Mouse (Mus musculus) adrenal gland, postnatal 36 days (tissue): ENCODE data around the gene Cfap46. TPM values are rescaled to one million over a fixed set of nuclear protein-coding genes. Genes with fewer than 3 reads are reported as not detected.
"Not testable (repeated sequence)": the region's sequence is repeated elsewhere in the genome, so short reads cannot be mapped to it uniquely, and the experiment has no call there.

Experiments
- DNase-seq, 2 experiments: peaks; one replicate each; pipeline ENCODE4 v3.0.0; 2021; ENCODE audit warnings: mixed read lengths in 1 of 2
- total RNA-seq, 2 experiments: library from RNA; stranded (reverse); gene quantifications; 2 replicates each; pipeline ENCODE4 v1.2.3; 2021

Cfap46 gene
- total RNA-seq, 2 experiments from 2014 or later = 0.33 to 0.79 TPM

GRCm38 (mm10) chr7:139663318-139663717 is 20.3 kb downstream of the Cfap46 start:
- DNase-seq = peak in 1 of 2 experiments; percentile 8

DNA sequence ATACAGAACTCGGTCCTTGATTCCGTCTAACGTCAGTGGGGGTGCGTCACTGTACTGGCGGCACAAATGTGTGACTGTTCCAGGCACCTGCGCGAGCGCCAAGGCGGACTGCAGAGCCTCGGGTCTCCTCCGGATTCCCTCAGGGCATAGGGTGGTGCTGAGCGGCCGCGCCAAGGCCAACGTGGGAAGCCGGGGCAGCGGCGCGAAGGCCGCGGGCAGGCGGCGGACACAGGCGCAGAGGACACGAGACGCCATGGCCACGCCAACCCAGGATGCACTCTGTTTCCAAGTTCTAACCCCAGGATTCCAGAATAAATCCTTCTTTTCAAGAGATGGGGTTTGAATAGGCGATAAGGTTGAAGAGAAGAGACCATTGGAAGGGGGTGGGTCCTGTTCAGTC is 23.7 kb downstream of the Cfap46 start:
- not testable (repeated sequence) for DNase-seq

DNA sequence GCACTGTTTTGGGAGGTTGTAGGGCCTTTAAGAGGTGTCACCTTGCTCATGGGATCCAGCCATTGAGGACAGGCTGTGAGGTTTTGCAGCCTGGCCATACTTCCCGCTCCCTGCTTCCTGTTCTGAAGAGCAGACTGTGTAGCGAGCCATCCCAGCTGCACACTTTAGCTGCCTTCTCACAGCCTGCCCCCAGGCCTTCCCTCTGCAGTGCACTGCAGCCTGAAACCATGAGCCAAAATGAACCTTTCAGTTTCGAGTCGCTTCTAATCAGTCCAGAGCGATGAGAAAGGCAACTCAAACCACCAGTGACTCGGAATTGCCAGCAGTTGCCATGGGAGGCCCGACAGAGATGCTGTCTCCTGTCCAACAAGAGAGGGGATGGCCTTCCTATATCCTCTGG is 33.9 kb downstream of the Cfap46 start:
- no peak for DNase-seq

GRCm38 (mm10) chr7:139648107-139648824 is 35.4 kb downstream of the Cfap46 start:
- DNase-seq = peak; percentile 91 to 95

DNA sequence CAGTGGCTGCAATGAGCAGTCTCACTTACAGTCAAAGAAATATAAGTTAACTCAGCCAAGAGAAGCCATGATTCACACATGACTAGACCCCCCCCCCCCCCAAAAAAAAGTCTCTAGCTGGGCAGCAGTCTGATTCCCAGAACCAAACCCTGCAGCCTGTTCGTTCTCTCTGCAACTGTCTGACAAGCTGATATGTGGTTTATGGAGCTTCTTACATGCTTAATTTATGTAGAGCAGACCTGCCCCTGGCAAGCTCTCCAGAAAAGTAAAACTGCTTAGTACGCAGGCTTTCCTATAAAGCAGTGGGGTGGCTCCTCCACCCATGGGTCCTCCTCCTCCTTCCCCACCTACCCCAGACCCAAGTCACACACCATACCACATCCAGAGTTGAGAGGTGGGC is 50.2 kb downstream of the Cfap46 start:
- no peak for DNase-seq

DNA sequence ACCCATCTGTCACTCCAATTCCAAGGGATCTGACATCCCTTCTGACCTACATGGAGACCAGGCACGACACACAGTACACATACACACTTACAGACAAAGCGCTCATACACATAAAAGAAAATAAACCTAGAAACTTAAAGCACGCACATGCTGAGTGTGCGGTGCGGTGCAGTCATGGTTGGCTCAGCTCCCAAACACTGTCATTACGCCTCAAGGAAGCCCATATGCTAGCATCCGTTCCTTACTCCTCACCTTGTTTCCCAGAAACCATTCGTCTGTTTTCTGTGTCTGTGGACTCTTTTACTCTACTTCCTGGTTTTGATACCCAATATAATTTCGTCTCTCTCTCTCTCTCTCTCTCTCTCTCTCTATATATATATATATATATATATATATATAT is 58.5 kb downstream of the Cfap46 start:
- no peak for DNase-seq

DNA sequence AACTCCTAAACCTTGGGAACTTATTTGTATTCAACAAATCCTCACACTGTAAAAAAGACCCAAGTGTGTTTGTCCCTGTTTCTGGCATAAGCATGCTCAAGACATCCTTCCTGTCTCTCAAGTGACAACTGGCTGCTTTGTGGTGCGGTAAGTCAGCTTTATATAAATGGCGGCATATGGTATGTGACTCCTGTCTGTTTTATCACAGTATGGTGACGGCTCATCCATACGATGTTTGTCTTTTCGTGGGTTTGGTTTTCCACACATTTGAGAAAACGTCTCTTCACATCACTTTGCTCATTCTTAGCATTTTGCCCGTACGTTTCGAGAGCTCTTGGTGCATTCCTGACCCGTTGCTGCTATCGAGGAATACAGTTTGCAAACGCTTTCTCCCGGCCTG is 61.0 kb downstream of the Cfap46 start:
- DNase-seq = no peak

DNA sequence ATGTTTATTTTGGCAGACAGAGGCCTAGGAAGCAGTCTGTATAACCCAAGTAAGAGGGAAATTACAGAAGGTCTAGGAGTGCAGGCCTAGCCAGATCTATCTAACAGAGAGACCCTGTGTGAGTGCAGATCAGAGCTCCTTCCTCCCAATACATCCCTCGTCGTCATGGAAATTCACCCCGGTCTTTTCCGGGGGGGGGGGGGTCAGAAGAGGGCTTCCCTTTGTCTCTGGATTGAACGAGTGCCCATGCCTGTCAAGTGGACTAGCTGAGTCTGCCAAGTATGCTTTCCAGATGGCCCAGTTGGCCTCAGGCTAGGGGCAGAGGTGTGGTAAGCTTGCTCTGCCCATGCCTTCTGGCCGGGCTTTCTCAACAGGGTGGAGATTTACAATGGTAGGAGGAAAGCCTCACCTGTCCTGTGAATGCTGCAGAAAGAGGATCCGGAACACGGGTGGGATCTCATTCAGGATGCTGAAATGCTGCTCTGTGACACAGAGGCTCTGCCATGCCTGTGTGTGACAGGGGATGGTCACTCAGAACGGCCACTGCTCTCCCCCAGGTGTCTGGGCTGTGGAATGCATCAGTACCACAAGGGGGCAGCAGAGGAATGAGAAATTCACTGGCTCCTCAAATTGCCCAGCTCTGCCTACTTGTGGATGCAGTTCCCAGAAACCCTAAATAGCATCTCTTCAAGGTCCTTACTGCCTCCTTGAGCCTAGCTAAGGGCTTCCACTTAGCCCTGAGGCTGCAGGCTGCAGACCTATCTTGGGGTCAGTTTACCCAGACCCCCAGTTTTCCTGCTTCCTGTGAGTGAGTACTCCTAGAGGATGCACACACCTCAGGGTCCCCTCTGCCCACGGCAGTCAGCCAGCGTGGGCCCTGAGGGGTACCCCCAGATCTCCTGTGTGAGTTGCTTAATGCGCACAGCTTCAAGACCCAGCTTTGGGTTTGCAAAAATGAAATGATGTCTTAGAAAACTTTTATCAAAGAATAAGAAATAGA is 67.5 kb downstream of the Cfap46 start:
- peak; percentile 66 to 68 for DNase-seq

DNA sequence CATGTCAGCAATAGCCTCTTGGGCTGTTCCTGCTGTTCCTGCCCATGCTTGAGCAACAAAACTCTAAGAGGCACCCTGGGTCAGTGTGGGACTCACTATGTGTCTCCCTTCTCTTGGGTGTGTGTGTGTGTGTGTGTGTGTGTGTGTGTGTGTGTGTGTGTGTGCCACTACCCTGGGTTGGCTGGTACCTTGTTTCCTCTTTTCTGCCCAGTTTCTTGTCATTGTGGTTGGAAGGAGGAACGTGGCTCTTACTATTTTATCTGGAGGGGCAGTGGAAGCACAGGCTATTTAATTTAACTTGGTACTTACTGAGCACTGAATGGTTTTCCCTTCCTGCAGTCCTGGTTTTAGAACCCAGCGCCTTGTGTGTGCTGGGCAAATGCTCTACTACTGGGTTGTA is 73.3 kb downstream of the Cfap46 start:
- no peak for DNase-seq

GRCm38 (mm10) chr7:139595862-139596261 is 87.8 kb downstream of the Cfap46 start:
- DNase-seq = no peak

DNA sequence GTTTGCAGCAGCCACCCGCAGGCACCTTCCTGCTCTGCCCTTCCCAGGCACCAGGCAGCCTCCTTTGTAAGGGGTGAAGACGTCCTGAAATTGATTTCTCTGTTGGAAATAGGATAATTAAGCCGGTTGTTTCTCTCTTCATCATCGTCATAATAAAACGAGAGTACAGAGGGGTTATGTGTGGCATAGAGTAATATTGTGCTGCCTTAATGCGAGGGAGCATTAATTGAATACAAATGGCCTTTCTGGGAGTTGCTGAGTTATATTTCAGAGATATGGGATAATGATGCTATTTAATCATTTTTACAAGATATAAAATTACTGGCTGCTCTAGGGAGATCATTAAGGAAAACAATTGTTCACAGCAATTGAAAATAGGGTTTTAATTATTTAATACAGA is 88.3 kb downstream of the Cfap46 start:
- no peak for DNase-seq

DNA sequence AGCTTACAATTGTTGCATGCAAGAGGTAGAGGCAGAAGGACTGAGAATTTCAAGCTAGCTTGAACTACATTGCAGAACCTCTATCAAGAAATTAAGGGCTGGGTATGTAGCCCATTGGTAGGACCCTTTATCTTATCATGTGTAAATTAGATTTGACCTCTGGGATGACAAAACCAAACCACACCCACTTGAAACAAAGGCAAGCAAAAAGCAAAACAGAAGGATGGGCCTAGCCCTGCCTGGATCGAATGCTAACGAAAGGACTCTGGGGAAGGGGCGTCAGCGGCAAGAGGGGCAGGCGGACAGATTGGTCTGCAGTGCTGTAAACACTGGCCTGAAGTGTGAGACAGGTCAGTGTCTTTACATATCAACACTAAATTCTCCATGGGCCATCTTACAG is 92.3 kb downstream of the Cfap46 start:
- DNase-seq = no peak

DNA sequence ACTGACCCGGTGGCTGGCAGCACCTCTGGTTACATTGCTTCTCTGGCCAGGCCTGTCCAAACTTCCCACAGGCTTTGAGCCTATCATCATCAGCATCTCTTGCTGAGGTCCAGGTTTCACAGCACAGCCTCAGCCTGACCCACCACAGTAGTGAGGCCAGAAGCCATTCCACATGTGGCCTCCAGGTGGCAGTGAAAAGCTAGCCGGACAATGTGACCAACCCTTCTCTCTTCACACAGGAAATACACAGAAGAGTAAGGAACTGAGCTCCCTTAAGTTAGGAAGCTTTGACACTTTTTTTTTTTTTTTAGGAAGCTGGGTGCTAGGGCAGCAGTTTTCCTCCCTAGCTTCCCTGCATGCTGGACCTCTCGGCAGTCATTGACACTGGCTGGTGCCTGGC is 93.3 kb downstream of the Cfap46 start:
- peak; percentile 38 to 52 for DNase-seq

- no peak for DNase-seq
Observed at GRCm38 (mm10) chr7:139587919-139588318, 95.7 kb downstream of the Cfap46 start.

GRCm38 (mm10) chr7:139585183-139585821 is 98.3 kb downstream of the Cfap46 start:
- DNase-seq = no peak

GRCm38 (mm10) chr7:139584221-139585175 is 99.1 kb downstream of the Cfap46 start:
- DNase-seq = peak; percentile 7 to 8

- no peak for DNase-seq
Observed at GRCm38 (mm10) chr7:139583094-139583737, 100.4 kb downstream of the Cfap46 start.

- DNase-seq = peak; percentile 72 to 76
Observed at GRCm38 (mm10) chr7:139582595-139582994, 101.0 kb downstream of the Cfap46 start, which contains the start of gene Nkx6-2. TSS of gene Nkx6-2 (minus strand) at chr7:139582797.

DNA sequence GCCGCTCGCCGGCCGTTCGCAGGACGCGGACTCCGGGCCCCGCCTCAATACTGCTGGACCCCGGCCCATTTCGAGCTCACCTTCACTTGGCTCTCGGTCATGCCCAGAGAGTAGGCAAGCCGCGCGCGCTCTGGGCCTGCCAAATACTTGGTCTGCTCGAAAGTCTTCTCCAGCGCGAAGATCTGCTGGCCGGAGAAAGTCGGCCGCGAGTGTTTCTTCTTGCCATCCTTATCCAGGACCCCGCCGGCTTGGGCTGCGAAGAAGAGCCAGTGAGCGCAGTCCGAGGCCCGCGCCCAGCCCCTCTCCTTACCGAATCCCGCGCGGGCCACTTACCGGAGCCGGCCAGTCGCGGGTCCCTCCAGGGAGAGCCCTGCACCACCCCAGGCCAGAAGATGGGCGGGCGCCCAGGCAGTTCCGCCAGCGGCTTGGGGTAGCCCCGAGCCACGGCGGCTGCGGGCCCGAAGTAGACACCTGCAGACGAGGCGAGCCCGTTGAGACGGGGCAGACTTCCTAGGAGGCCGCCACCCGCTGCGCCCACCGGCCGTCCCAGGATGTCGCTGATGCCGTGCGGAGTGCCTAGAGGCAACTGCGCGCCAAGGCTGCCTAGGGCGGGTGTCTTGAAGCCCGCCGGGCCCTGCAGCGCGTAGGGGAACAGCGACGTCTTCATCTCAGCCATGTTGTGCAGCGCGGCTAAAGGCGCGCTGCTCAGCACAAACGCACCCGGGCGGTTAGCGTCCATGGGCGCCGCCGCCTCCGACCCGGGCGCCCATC is 101.6 kb downstream of the Cfap46 start:
- DNase-seq = peak; percentile 12 to 20
